Mouse (Mus musculus): ENCODE measurements around the gene Gm28778. TPM values are rescaled to one million over a fixed set of nuclear protein-coding genes. Genes with fewer than 3 reads are reported as not detected.
A peak's percentile ranks its signal among the peaks of the same experiment; 100 is the strongest.
"Not testable (repeated sequence)": the region's sequence is repeated elsewhere in the genome, so short reads cannot be mapped to it uniquely, and the experiment has no call there.

The Gm28778 gene
- total RNA-seq (2021): under 1 TPM in 1 of 2 experiments, not detected in 1; 0.52 TPM
- long read RNA-seq, experiment 1, partial matches to known transcripts: 0 of 1 reads
- long read RNA-seq, experiment 1, other reads (novel, unspliced or antisense): 1 of 1 reads
- long read RNA-seq, experiment 2, partial matches to known transcripts: 0 of 1 reads
- long read RNA-seq, experiment 2, other reads (novel, unspliced or antisense): 1 of 1 reads

DNA sequence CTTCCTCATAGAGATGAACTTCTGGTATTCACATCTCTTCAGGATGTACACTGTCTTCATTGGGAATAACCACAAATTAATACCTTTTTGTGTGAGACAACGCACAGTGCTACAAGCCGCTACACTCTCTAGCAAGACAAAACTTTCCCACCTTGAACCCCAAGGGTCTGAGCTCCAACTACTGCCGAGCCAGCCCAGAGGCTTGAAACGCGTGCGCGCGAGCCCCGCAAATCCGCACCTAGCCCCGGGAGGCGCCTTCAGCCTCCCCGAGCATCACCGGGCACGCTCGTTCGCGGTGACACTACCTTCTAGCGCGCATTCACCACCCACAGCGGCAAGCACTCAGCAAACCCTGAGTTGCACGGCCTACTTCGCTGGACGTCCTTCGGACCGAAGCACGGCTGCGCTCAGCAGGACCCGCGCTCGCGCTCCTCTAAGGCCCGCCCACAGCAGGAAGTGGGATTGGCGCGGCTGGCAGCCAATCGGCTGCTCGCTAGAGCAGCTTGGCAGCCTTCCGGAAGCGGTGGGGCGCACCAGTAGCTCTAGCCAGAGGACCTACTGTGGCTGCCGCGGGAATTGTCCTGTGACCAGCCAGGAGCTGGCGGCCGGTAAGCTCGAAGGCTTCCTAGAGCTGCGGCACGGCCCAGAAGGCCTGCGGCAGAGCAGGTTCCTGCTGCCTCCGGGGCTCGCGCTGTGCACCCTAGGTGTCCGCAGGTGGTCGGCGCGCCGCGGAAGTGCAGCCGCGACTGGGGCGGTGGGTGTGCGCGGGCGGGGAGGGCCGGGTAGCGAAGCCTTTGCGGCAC, at the start of gene Gm28778, which contains the start of the genes Pms1 and Ormdl1:
Gm28778 (plus strand) TSS at position 531 of the 803 bp plus-strand sequence.
Pms1 (minus strand) TSS at position 438 of the 803 bp plus-strand sequence.
Ormdl1 (plus strand) TSS at position 515 of the 803 bp plus-strand sequence.
- DNase-seq: peak; percentile 95

DNA sequence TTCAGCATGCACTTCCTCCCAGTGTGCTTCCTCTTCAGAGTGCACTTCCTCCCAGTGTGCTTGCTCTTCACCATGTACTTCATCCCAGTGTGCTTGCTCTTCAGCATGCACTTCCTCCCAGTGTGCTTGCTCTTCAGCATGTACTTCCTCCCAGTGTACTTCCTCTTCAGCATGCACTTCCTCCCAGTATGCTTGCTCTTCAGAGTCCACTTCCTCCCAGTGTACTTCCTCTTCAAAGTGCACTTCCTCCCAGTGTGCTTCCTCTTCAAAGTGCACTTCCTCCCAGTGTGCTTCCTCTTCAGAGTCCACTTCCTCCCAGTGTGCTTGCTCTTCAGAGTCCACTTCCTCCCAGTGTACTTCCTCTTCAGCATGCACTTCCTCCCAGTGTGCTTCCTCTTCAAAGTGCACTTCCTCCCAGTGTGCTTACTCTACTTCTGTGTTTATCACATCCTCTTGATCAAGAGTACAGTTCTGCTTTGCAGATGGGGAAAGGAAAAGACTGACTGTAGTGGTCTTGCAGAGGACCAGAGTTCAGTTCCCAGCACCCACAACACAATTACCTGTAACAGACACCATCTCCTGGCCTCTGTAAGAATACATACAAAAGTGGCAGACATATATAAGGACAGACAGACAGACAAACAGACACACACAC, 31.8 kb upstream of the Gm28778 start:
- not testable (repeated sequence) for DNase-seq

DNA sequence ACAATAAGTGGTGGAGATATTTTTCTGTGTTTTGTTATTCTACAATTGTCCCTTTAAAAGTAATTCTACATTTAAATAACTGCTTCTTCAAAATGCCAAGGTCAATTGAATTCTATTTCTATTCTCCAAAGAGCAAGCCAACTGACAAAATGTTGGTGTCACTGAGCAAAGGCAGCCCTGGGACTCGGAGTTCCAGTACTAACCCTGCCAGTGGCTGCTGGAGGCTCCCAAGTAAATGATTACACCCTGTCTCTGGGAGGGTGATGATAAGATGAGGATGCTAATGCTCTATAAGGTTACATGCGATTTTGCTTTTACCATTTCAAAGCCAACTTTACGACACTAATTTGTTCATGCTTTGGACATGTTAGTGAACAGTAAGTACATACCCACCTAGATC, 27.0 kb upstream of the Gm28778 start:
- DNase-seq: no peak

DNA sequence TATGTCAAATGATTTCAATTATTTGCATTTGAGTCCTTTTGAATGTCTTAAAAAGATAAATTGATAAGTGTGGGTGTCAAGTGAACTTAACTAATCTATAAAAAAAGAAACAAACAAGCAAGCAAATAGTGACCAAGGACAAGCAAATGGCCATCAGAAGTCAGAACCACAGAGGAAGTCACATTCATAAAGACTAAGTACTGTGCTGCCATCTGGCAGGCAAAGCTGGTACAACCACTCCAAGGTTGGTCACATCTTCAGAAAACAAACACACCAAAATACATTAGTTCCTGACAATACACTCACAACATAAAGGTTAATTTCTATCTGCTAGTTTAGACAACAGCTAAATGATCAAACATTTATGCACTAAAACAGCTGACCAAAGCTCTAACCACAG, 24.3 kb upstream of the Gm28778 start:
- DNase-seq: peak; percentile 31

DNA sequence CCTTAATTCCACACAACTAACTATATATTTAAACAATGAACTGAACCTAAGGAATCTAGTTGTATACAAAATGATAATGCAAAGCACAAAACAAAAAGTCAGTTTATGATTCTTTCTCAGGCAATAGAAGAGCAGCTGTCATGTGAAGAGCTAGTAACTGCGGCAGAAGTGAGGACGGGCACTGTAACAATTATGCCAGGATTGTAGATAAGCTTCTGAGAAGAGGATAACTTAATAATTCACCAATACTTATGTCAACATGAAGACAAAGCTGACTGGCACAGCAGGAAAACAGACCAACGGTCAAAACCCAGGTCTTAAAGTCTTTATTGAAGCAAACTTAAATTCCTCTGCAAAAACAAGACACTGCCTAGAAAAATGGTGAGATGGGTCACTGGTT, 5.7 kb upstream of the Gm28778 start:
- no peak for DNase-seq

DNA sequence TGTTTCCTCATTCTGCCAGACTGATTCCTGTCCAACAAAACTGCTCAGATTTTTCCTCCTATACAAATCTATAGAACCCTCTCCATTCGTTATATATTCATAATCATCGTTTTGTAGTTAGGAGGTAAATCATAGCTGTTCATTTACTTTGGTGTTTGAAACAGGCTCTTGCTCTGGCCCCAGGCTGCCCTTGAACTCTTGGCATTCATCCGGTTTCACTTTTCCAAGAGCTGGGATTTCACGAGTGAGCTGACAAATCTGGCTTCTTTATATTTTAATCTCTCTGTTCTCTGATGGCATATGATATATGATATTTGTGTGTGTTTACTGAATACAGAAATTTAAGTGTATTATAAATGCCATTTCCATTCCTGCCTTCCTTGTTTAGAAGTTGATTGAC, 3.6 kb downstream of the Gm28778 start:
- DNase-seq: no peak

DNA sequence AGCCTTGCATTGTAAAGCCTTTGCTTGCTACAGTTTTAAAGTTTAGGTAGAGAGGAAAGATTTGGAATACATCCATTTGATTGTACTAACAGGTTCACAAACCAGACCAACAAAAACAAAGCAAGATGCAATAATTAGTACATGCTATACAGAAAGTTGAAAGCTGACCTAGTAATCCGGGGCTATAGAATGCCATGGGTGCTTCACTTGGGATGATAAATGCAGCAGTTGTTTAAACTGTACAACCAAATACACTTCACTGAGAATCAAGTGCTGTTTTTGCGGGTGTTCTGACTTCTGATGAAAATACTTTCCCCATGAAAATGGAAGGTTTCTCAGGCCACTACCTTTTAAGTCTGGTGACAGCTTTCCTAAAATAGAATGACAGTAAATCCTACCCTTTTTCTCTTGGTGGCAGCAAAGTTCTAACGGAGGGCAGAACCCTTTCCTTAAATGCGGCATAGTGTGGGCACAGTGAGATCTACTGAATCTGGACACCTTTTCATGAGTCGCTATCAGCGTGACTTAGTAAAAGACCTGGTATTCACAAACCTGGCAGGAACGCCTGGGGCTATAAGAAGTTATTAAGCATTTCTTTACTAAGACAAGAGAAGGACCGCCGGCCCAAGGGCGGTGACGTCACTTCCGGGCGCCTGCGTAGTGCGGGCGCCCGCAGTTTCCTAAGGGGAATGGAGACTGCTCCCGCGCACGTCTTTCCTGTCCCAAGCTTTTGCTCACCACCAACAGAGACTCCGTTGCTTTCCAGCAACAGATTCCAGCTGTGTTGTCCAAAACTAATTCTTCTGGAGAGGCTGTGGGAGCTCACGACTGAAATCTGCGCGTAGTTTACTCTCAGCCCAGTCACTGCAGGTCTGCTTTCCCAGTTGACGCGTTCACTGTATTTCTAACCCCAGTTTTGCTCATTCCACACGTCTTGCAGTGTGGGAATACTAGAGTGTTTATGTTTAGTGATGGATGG, 16.4 kb downstream of the Gm28778 start, which contains the start of gene Osgepl1:
Osgepl1 (plus strand) TSS at position 636 of the 979 bp plus-strand sequence.
- peak; percentile 88 for DNase-seq

DNA sequence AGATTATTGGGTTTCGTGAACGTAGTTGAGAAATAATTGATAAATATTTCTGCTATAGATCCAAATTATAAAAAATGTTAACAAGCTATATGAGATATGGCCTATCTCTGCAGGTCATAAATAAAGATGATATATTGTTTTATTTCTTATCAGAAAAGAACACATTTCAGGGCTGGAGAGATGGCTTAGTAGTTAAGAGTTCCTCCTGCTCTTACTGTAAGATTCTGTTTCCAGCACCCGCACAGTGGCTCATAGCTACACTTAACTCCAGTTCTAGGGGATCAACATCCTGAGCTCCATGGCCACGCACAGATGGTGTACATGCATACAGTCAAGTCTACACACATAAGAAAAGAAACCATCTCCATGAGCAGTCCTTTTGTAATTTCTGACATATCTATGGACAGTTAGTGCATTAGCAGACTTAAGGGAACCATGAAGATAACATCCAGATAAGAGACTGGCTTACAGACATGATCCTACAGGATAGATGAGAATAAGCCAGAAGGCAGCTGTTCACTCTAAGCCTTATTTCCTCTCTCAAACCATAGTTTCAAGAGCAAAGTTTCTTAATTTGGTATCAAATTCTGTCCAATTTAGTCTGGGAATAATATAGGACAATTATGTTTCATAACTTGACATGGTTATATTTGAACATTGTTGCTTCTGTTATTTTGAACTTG, 24.9 kb downstream of the Gm28778 start:
- no peak for DNase-seq

DNA sequence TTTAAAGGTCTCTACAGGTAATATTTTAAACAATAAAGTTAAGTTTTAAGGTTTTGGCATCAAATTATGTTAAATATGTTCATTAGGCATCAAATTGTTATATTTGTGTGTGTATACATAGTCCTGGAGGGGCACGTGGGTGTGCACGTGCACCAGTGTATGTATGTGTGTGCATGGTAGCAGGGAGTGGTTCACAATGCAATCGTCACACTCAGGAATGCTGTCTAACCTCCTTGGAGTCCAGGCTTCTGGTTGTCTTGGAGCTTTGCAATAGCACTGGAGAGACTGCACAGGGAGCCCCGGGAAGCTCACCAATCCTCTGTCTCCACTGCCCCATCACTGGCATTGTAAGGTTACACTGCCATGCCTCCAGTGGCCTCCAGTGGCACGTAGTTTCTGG, 26.3 kb downstream of the Gm28778 start:
- DNase-seq: no peak

DNA sequence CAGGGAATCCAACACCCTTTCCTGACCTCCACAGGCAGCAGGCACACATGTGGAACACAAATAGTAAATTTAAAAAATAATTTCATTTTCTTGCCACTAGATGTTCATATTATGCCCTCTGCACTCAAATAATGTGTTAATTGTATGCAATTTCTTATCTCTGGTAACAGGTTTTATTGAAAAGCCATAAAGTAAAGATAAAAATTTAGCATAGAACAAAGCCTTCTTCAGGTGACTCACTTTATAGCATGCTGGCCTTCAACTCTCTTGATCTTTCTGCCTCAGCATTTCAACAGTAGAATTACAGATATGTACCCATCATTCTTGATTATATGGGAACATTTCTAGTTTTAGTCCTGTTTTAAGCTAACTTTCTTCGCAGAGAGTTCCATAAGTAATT, 27.4 kb downstream of the Gm28778 start:
- DNase-seq: no peak

DNA sequence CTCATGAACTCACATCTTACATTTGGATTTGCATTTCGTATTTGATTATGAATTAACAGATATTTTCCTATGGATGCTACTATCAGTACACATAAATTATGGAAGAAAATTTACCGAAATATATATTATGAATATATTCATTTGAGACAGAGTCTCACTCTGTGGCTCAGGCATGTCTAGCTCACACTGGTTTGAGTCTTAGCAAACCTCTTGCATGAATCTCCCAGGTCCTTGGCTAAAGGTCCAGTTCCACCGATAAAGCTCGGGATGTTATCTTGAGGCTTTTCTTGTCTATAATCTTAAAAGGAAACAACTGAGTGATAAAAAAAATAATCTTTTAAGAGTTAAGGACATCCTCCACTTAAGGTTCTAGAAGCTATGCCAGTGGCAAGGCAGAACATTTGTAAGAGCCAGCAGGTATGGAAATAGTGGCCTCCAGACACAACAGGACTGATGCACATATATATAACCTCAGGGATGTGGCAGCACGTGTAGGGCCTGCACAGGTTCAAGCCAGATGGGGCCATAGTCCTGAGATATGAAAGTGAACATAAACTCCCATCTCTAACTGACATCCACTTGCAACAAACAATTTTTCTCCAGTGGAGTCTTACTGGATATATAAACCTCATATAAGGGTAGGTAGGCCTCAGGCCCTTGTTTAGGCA, 28.1 kb downstream of the Gm28778 start:
- no peak for DNase-seq

DNA sequence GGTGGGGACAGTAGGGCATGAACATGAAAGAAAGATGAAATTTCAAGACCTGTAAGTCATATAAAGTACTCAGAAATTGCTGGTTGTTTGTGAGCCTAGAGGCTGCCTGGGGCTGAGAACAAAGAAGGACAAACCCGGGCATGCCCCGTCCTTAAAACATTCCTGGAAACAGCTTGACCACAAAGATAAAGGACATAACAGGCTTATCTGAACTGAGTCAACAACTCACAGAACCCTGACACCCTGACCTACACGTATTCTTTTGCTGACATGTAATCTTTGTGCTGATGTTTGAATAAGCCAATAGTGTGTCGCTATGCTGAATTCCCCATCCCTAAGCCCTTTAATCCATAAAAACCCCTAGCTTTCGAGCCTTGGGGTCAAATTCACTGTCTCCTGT, 36.6 kb downstream of the Gm28778 start:
- not testable (repeated sequence) for DNase-seq

DNA sequence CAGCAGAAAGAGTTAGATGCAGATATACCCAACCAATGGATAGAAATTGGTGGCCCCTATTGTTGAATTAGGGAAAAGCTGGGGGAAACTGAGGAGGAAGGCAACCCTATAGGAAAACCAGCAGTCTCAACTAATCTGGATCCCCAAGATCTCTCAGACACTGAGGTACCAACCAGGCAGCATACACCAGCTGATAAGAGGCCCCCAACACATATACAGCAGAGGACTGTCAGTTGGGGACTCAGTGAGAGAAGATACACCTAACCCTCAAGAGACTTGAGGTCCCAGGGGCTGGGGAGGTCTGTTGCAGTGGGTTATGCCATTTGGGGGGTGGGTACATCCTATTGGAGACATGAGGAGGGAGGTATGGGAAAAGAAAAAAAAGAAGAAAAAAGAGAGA, 38.6 kb downstream of the Gm28778 start:
- no peak for DNase-seq

DNA sequence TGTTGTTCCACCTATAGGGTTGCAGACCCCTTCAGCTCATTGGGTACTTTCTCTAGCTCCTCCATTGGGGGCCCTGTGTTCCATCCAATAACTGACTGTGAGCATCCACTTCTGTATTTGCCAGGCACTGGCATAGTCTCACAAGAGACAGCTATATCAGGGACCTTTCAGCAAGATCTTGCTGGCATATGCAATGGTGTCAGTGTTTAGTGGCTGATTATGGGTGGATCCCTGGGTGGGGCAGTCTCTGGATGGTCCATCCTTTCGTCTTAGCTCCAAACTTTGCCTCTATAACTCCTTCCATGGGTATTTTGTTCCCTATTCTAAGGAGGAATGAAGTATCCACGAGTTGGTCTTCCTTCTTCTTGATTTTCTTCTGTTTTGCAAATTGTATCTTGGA, 40.5 kb downstream of the Gm28778 start:
- not testable (repeated sequence) for DNase-seq

DNA sequence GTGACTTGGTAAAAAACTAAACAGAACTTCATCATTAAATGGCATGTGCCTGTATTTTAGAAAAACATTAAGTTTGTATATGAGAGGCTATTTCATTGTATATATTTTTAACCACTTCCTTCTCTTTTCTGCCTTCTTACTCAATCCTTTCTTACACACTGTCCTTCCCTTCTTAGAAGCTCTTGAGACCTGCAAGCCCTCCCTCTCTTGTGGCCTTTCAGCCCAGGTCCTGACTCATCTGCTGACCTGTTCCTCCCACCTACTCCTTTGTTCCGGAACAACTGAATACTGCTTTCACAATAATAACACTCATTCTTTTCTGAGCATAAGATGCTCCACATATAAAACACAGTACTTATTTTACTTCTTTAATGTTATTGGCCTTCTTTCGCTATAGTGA, 44.2 kb downstream of the Gm28778 start:
- DNase-seq: no peak

DNA sequence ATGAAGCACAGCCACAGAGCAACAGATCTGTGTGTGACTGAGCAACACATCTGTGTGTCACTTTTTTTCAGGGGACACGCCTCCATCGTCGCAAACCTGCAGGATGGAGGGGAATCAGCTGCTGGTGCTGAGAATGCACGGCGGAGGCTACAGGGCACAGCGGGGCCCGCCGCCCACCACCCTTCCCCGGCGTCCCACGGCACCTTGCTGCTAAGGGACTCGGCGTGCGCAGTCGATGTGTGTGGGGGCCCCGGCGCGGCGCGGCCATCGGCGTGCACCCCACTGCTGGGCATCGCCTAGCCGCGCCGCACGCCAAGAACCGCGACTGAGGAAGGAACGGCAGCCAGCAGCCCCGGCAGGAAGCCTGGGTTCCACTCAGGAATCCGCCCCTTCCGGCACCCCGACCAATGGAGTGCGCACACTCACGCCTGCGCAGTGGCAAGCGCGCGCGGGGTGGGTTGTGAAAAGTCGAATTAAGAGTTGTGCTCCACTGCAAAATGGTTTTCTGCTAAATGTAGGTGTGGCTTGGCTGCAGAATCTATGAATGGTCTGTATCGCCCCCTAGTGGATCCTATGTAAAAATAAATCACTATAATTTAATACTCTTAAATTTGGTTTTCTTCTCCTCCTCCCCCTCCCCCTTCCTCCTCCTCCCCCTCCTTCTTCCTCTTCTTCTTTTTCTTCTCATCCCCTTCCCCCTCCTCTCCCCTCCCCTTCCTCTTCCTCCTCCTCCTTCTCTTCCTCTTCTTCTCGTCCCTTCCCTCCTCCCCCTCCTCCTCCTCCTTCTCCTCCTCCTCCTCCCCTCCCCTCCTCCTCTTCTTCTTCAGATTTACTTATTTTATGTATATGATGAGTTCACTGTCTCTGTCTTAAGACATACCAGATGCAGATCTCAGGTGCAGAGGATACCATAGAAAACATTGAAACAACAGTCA, 55.7 kb downstream of the Gm28778 start, which contains the start of the genes Asdurf, Gm28551 and Asnsd1:
Asdurf (minus strand) TSS at position 293 of the 935 bp plus-strand sequence.
Gm28551 (minus strand) TSS at position 341 of the 935 bp plus-strand sequence.
Asnsd1 (minus strand) TSS at position 426 of the 935 bp plus-strand sequence.
- DNase-seq: peak; percentile 96

DNA sequence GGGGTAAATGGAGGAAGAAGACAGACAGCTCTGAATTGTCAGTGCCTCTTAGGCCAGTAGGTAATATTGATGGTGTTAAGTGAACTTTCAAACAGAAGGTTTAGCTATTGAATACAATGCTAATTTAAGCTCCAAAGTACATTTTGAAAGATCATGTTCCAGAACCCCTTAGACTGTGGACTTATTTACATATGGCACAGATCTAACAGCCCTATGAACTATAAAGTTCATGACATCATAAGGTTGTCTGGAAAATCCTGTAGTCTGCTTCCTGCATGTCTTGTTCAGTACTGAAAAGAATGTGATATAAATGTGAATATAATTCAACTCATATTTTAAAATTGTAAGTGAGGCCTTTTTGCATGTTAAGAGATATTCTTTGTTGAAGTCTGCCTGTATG, 62.1 kb downstream of the Gm28778 start:
- DNase-seq: no peak

All from gastrocnemius, postnatal 10 days (tissue).